Mouse (Mus musculus) monocyte, adult 59 days (primary cell): Measurements from ENCODE around the gene Tle1. TPM values are rescaled to one million over a fixed set of nuclear protein-coding genes. Genes with fewer than 3 reads are reported as not detected.

Experiments
- total RNA-seq, 2 experiments: library from RNA; stranded (reverse); gene quantifications; one replicate each; pipeline ENCODE4 v1.2.4; 2023

Tle1 gene
- total RNA-seq = 10 to 100 TPM; 34.9 to 37.7 TPM

DNA sequence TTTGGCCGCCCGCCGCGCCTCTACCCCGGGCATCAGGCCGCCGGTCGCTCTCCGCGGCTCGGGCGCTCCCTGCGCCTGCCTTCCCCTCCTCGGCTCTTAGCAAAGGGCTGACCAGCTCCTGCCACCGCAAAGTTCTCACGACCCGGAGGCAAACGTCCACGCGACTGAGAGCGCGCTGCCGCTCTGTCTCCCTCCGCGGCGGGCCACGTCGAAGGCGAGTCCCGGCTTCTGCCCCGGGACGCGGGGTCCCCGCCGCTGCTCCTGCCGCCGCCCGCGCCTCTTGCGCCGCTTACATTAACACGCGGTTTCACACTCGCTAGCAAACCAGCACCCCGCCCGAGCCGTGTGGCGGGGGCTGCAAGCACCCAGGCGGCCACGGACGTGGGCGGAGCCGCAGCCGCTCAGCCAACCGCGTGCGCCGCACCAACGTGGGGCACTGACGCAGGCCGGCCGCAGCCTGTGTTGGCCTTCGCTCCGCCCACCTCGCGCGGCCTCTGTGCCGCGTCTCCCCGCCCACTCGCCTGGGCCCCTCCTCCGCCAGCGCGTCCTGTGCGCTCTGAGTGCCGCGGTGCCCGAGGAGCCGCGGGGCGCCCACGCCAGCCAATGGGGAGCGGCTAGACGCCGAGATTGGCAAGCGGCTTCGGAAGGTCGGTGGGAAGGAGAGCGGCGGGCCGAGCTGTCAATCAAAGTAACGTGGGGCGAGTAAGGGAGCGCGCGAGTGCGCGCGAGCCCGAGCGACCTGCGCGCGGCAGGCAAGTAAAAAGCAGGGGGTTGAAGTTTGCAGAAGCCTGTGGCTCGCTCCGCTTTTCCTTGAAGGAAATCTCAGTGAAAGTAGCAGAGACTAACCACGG lies at the start of gene Tle1:
Gene Tle1 (minus strand): TSS at position 361 of the 851 bp plus-strand sequence.

